Mouse (Mus musculus): ENCODE data around the gene Olfr1202. TPM values are rescaled to one million over a fixed set of nuclear protein-coding genes. Genes with fewer than 3 reads are reported as not detected.

The Olfr1202 gene
- not detected in 2 replicates for total RNA-seq (2014; rRNA removed; ENCODE audit: low replicate concordance)
- not detected in 2 replicates for polyA plus RNA-seq (2015; fragmentation: Nextera tagmentation; extraction: Ambion mirVana)

DNA sequence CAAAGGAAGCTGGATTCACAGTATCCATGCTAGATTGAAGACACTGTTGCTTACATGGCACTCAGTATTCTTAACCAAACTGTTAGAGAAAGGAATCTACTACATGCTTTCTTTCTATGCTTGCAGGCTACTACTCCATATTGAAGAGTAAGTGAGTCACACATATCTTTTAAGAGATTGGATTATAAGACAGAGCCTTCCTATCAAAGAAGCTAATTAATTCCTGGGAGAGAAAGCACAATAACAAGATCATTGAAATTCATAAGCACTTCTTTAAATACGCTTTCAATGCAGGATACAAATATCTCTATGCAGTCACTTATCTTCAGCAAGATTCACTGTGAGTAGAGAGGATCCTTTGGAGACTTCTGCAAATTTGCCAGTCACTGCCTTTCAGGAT lies at the start of gene Olfr1202:
TSS of gene Olfr1202 (plus strand) at position 301 of the 400 bp plus-strand sequence.
- Histone ChIP-seq H3K4me3 (ENCODE audit: low read depth, low read length) (no peak within 1 kb of the TSS), H3K27me3 (ENCODE audit: control insufficient read depth, insufficient read depth, low read length) (no peaks in the 10 kb centered on the region), H3K4me1 (ENCODE audit: control insufficient read depth, insufficient read depth) (no peaks in the 10 kb centered on the region), H3K4me2 (ENCODE audit: low read depth, low read length) (no peak within 1 kb of the TSS), H3K36me3 (replicated peaks; ENCODE audit: control insufficient read depth, insufficient read depth, low read length) (no peaks in the 10 kb centered on the region), H3K27ac (ENCODE audit: low read depth) (no peak within 1 kb of the TSS), H3K9ac (replicated peaks; ENCODE audit: low read depth, low read length) (no peak within 1 kb of the TSS), H3K9me3 (replicated peaks; ENCODE audit: control insufficient read depth, low read length) (no peaks in the 10 kb centered on the region)
- DNase-seq (ENCODE audit: low spot score) (no peak), ATAC-seq (ENCODE audit: insufficient read depth, low read depth) (no peak)
- TF ChIP-seq EP300 (IDR thresholded peaks at IDR 0.05; ENCODE audit: low read depth) (no peak), CTCF (IDR thresholded peaks at IDR 0.05; ENCODE audit: low read depth) (no peak)
- WGBS, result 60% methylated on average over 1 of the region's 1 CpGs

GRCm38 (mm10) chr2:88770388-88770787 lies 43.9 kb upstream of the Olfr1202 start, which contains the start of gene Olfr1200:
Olfr1200 (minus strand) TSS chr2:88770488.
- Histone ChIP-seq H3K4me1 (ENCODE audit: control insufficient read depth, insufficient read depth) (no peaks in the 10 kb centered on the region), H3K4me3 (ENCODE audit: low read depth, low read length) (no peak within 1 kb of the TSS), H3K27ac (ENCODE audit: low read depth) (no peak within 1 kb of the TSS), H3K27me3 (ENCODE audit: control insufficient read depth, insufficient read depth, low read length) (no peaks in the 10 kb centered on the region), H3K9ac (replicated peaks; ENCODE audit: low read depth, low read length) (no peak within 1 kb of the TSS), H3K36me3 (replicated peaks; ENCODE audit: control insufficient read depth, insufficient read depth, low read length) (no peaks in the 10 kb centered on the region), H3K4me2 (ENCODE audit: low read depth, low read length) (no peak within 1 kb of the TSS), H3K9me3 (replicated peaks; ENCODE audit: control insufficient read depth, low read length) (no peaks in the 10 kb centered on the region)
- TF ChIP-seq CTCF (IDR thresholded peaks at IDR 0.05; ENCODE audit: low read depth), result no peak
- DNase-seq (ENCODE audit: low spot score), result no peak
- WGBS, result 64% methylated on average over 2 of the region's 2 CpGs
- ATAC-seq (ENCODE audit: insufficient read depth, low read depth), result no peak

- DNase-seq (ENCODE audit: low spot score), result no peak
- no peaks in the 10 kb centered on the region for H3K9me3 ChIP-seq (replicated peaks; ENCODE audit: control insufficient read depth, low read length)
- H3K27me3 ChIP-seq (ENCODE audit: control insufficient read depth, insufficient read depth, low read length), result no peaks in the 10 kb centered on the region
- H3K36me3 ChIP-seq (replicated peaks; ENCODE audit: control insufficient read depth, insufficient read depth, low read length), result no peaks in the 10 kb centered on the region
- H3K27ac ChIP-seq (ENCODE audit: low read depth), result no peak within 1 kb of the TSS
- H3K4me1 ChIP-seq (ENCODE audit: control insufficient read depth, insufficient read depth), result no peaks in the 10 kb centered on the region
- 70% methylated on average over 6 of the region's 6 CpGs for WGBS
- H3K9ac ChIP-seq (replicated peaks; ENCODE audit: low read depth, low read length), result no peak within 1 kb of the TSS
- H3K4me2 ChIP-seq (ENCODE audit: low read depth, low read length), result no peak within 1 kb of the TSS
- no peak within 1 kb of the TSS for H3K4me3 ChIP-seq (ENCODE audit: low read depth, low read length)
- ATAC-seq (ENCODE audit: insufficient read depth, low read depth), result no peak
- TF ChIP-seq EP300 (IDR thresholded peaks at IDR 0.05; ENCODE audit: low read depth), result no peak
- TF ChIP-seq CTCF (IDR thresholded peaks at IDR 0.05; ENCODE audit: low read depth), result no peak
These were observed 21.6 kb upstream of the Olfr1202 start, which contains the start of gene Olfr1201 for GRCm38 (mm10) chr2:88792736-88793135. Olfr1201 (plus strand) TSS chr2:88793036.

DNA sequence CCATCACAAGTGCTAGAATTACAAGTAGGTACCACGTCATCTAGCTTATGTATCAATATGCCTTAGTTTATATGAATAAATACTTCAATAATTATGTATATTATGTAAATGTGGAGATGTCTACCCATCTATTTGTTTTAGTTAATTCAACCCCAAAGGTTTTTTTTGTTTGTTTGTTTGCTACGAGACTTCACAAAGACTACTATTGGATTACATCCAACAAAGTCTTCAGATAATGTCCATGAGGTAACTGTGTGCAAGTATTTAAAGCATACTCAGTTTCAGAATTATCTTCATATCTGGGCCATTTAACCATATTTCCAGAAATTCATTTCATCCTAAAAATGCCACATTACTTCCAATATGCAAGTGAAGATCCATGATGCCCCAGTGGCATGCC lies 15.1 kb downstream of the Olfr1202 start, which contains the start of gene Olfr1205:
TSS of gene Olfr1205 (plus strand) at position 301 of the 400 bp plus-strand sequence.
- no peaks in the 10 kb centered on the region for H3K36me3 ChIP-seq (replicated peaks; ENCODE audit: control insufficient read depth, insufficient read depth, low read length)
- 68% methylated on average over 2 of the region's 2 CpGs for WGBS
- no peak within 1 kb of the TSS for H3K27ac ChIP-seq (ENCODE audit: low read depth)
- no peak for TF ChIP-seq EP300 (IDR thresholded peaks at IDR 0.05; ENCODE audit: low read depth)
- TF ChIP-seq CTCF (IDR thresholded peaks at IDR 0.05; ENCODE audit: low read depth), result no peak
- no peaks in the 10 kb centered on the region for H3K4me1 ChIP-seq (ENCODE audit: control insufficient read depth, insufficient read depth)
- no peaks in the 10 kb centered on the region for H3K27me3 ChIP-seq (ENCODE audit: control insufficient read depth, insufficient read depth, low read length)
- no peaks in the 10 kb centered on the region for H3K9me3 ChIP-seq (replicated peaks; ENCODE audit: control insufficient read depth, low read length)
- H3K4me2 ChIP-seq (ENCODE audit: low read depth, low read length), result no peak within 1 kb of the TSS
- no peak for DNase-seq (ENCODE audit: low spot score)
- ATAC-seq (ENCODE audit: insufficient read depth, low read depth), result no peak
- no peak within 1 kb of the TSS for H3K9ac ChIP-seq (replicated peaks; ENCODE audit: low read depth, low read length)
- H3K4me3 ChIP-seq (ENCODE audit: low read depth, low read length), result no peak within 1 kb of the TSS

- ATAC-seq (ENCODE audit: insufficient read depth, low read depth), result no peak
- H3K27me3 ChIP-seq (ENCODE audit: control insufficient read depth, insufficient read depth, low read length), result no peaks in the 10 kb centered on the region
- WGBS, result 60% methylated on average over 2 of the region's 2 CpGs
- H3K36me3 ChIP-seq (replicated peaks; ENCODE audit: control insufficient read depth, insufficient read depth, low read length), result no peaks in the 10 kb centered on the region
- H3K9me3 ChIP-seq (replicated peaks; ENCODE audit: control insufficient read depth, low read length), result no peaks in the 10 kb centered on the region
- H3K27ac ChIP-seq (ENCODE audit: low read depth), result no peak overlapping the region
- no peak overlapping the region for H3K4me2 ChIP-seq (ENCODE audit: low read depth, low read length)
- DNase-seq (ENCODE audit: low spot score), result no peak
- no peak overlapping the region for H3K9ac ChIP-seq (replicated peaks; ENCODE audit: low read depth, low read length)
- TF ChIP-seq EP300 (IDR thresholded peaks at IDR 0.05; ENCODE audit: low read depth), result no peak
- TF ChIP-seq CTCF (IDR thresholded peaks at IDR 0.05; ENCODE audit: low read depth), result no peak
- H3K4me1 ChIP-seq (ENCODE audit: control insufficient read depth, insufficient read depth), result no peaks in the 10 kb centered on the region
- H3K4me3 ChIP-seq (ENCODE audit: low read depth, low read length), result no peak overlapping the region
These were observed 24.2 kb downstream of the Olfr1202 start for GRCm38 (mm10) chr2:88838477-88838876.

GRCm38 (mm10) chr2:88848992-88849391 lies 34.7 kb downstream of the Olfr1202 start, which contains the start of gene Olfr1204:
Olfr1204 (plus strand) TSS chr2:88849292.
- Histone ChIP-seq H3K27me3 (ENCODE audit: control insufficient read depth, insufficient read depth, low read length) (no peaks in the 10 kb centered on the region), H3K9ac (replicated peaks; ENCODE audit: low read depth, low read length) (no peak within 1 kb of the TSS), H3K36me3 (replicated peaks; ENCODE audit: control insufficient read depth, insufficient read depth, low read length) (no peaks in the 10 kb centered on the region), H3K27ac (ENCODE audit: low read depth) (no peak within 1 kb of the TSS), H3K4me1 (ENCODE audit: control insufficient read depth, insufficient read depth) (no peaks in the 10 kb centered on the region), H3K9me3 (replicated peaks; ENCODE audit: control insufficient read depth, low read length) (no peaks in the 10 kb centered on the region), H3K4me2 (ENCODE audit: low read depth, low read length) (no peak within 1 kb of the TSS), H3K4me3 (ENCODE audit: low read depth, low read length) (no peak within 1 kb of the TSS)
- 91% methylated on average over 1 of the region's 1 CpGs for WGBS
- DNase-seq (ENCODE audit: low spot score), result no peak
- TF ChIP-seq EP300 (IDR thresholded peaks at IDR 0.05; ENCODE audit: low read depth) (no peak), CTCF (IDR thresholded peaks at IDR 0.05; ENCODE audit: low read depth) (no peak)
- no peak for ATAC-seq (ENCODE audit: insufficient read depth, low read depth)

All from heart, postnatal 0 days (tissue).